Mouse (Mus musculus): Measurements from ENCODE around the gene Spen. TPM values are rescaled to one million over a fixed set of nuclear protein-coding genes. Genes with fewer than 3 reads are reported as not detected.
A peak's percentile ranks its signal among the peaks of the same experiment; 100 is the strongest.

The Spen gene
- polyA plus RNA-seq, 1 experiment from 2014 or later, result 12.5 TPM

DNA sequence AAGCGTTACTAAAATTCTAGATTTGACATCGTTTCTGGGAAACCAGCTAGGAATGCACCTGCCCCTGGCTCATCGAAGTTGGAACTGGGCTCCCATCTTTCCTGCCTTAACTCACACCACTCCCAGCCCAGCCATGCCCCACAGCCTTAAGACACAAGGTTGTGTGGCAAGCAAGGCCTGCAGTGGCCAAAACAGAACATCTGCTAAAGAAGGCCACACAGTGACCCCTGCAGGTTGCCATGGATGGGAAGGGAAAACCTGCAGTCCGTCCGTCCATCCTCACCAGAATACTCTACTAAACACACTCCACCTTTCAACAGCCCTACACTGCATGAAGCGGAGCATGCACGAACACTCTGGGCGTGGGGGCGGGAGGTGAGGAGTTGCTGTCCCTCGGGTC lies 31.5 kb downstream of the Spen start:
- H3K27ac ChIP-seq (replicated peaks; ENCODE audit: low read depth, low read length), result peak overlapping the region; percentile 84
- no peak overlapping the region for H3K4me3 ChIP-seq (ENCODE audit: low read depth, low read length)
- 80% methylated on average over 10 of the region's 10 CpGs for WGBS
- no peaks in the 10 kb centered on the region for H3K9me3 ChIP-seq (ENCODE audit: control insufficient read depth, low read length)
- no peaks in the 10 kb centered on the region for H3K36me3 ChIP-seq (ENCODE audit: control insufficient read depth, insufficient read depth, low read length)
- H3K9ac ChIP-seq (ENCODE audit: low read depth, low read length), result peak overlapping the region; percentile 50; the same call in 1 of the 2 replicates
- DNase-seq (ENCODE audit: low spot score), result peak; percentile 13
- no peaks in the 10 kb centered on the region for H3K27me3 ChIP-seq (replicated peaks; ENCODE audit: control insufficient read depth, insufficient read depth, low read length)
- peak overlapping the region; percentile 16; the same call in 1 of the 2 replicates for H3K4me2 ChIP-seq (ENCODE audit: low read depth, low read length)
- ATAC-seq (ENCODE audit: low read depth), result 0 out of 2 replicates have a peak, but pooled peaks have one; percentile 34
- H3K4me1 ChIP-seq (ENCODE audit: control insufficient read depth, insufficient read depth, low read length), result peaks cover 13% of the 10 kb centered on the region

DNA sequence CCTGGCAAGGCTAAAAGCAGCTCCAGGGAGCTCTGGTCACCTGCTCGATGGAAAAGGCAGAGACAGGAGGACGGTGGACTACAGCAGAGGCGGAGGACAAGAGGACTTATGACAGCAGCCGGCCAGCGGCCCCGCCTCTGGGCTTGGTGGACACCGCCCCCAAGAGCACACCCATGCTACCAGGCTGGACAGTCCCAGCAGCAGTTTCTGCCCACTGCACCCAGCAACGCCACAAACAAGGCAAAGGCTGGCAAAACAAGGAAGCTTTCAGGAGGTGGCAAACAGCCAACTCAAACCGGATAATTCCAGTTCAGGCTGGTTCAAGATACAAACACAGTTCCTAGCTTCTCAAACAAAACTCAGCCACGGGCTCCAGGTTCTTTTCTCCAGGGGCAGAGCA lies 32.0 kb downstream of the Spen start:
- Histone ChIP-seq H3K4me2 (ENCODE audit: low read depth, low read length) (peak overlapping the region; percentile 16; the same call in 1 of the 2 replicates), H3K27me3 (replicated peaks; ENCODE audit: control insufficient read depth, insufficient read depth, low read length) (no peaks in the 10 kb centered on the region), H3K27ac (replicated peaks; ENCODE audit: low read depth, low read length) (peak overlapping the region; percentile 84), H3K36me3 (ENCODE audit: control insufficient read depth, insufficient read depth, low read length) (no peaks in the 10 kb centered on the region), H3K9me3 (ENCODE audit: control insufficient read depth, low read length) (no peaks in the 10 kb centered on the region), H3K4me1 (ENCODE audit: control insufficient read depth, insufficient read depth, low read length) (peaks cover 16% of the 10 kb centered on the region), H3K9ac (ENCODE audit: low read depth, low read length) (peak overlapping the region; percentile 50), H3K4me3 (ENCODE audit: low read depth, low read length) (no peak overlapping the region)
- ATAC-seq (ENCODE audit: low read depth) (peak; percentile 75), DNase-seq (ENCODE audit: low spot score) (peak; percentile 86)
- 54% methylated on average over 10 of the region's 10 CpGs for WGBS

DNA sequence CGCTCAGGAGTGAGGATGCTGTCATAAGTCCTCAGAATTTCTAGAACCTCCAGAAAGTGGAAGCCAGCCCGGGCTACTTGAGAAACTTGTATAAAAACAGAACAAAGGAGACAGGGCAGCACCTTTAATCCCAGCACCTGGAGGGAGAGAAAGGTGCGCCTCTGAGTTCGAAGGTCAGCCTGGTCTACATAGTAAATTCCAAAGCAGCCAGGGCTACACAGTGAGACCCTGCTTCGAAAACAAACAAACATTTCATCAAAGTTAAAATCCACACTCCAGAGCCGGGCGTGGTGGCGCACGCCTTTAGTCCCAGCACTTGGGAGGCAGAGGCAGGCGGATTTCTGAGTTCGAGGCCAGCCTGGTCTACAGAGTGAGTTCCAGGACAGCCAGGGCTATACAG lies 32.6 kb downstream of the Spen start:
- Histone ChIP-seq H3K4me1 (ENCODE audit: control insufficient read depth, insufficient read depth, low read length) (peaks cover 22% of the 10 kb centered on the region), H3K9me3 (ENCODE audit: control insufficient read depth, low read length) (no peaks in the 10 kb centered on the region), H3K4me3 (ENCODE audit: low read depth, low read length) (no peak overlapping the region), H3K27ac (replicated peaks; ENCODE audit: low read depth, low read length) (peak overlapping the region; percentile 84; the same call in 1 of the 2 replicates), H3K9ac (ENCODE audit: low read depth, low read length) (no peak overlapping the region), H3K27me3 (replicated peaks; ENCODE audit: control insufficient read depth, insufficient read depth, low read length) (no peaks in the 10 kb centered on the region), H3K4me2 (ENCODE audit: low read depth, low read length) (no peak overlapping the region), H3K36me3 (ENCODE audit: control insufficient read depth, insufficient read depth, low read length) (no peaks in the 10 kb centered on the region)
- DNase-seq (ENCODE audit: low spot score), result no peak
- no peak for ATAC-seq (ENCODE audit: low read depth)
- 91% methylated on average over 11 of the region's 11 CpGs for WGBS

DNA sequence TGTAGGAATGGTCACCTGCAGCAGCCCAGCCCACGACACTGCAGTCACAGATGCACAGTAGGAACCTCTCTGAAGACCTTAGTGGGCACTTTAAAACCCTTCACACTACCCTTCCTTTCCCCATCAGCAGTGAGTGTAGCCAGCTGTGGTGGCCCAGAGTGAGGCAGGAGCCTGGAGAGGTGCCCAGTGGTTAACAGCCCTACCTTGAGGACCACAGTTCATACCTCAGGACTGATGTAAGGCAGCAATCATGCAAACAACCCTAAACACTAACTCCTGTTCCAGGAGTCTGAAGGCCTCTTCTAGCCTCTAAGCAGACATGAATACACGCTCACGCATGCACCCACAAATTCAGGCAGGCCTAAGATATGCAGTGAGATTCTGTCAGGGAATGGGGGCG lies 33.9 kb downstream of the Spen start:
- no peaks in the 10 kb centered on the region for H3K36me3 ChIP-seq (ENCODE audit: control insufficient read depth, insufficient read depth, low read length)
- DNase-seq (ENCODE audit: low spot score) (no peak), ATAC-seq (ENCODE audit: low read depth) (no peak)
- H3K27ac ChIP-seq (replicated peaks; ENCODE audit: low read depth, low read length), result no peak overlapping the region
- no peaks in the 10 kb centered on the region for H3K27me3 ChIP-seq (replicated peaks; ENCODE audit: control insufficient read depth, insufficient read depth, low read length)
- WGBS, result 82% methylated on average over 4 of the region's 4 CpGs
- H3K9me3 ChIP-seq (ENCODE audit: control insufficient read depth, low read length), result no peaks in the 10 kb centered on the region
- no peak overlapping the region for H3K4me2 ChIP-seq (ENCODE audit: low read depth, low read length)
- H3K9ac ChIP-seq (ENCODE audit: low read depth, low read length), result no peak overlapping the region
- no peak overlapping the region for H3K4me3 ChIP-seq (ENCODE audit: low read depth, low read length)
- peaks cover 28% of the 10 kb centered on the region for H3K4me1 ChIP-seq (ENCODE audit: control insufficient read depth, insufficient read depth, low read length)

DNA sequence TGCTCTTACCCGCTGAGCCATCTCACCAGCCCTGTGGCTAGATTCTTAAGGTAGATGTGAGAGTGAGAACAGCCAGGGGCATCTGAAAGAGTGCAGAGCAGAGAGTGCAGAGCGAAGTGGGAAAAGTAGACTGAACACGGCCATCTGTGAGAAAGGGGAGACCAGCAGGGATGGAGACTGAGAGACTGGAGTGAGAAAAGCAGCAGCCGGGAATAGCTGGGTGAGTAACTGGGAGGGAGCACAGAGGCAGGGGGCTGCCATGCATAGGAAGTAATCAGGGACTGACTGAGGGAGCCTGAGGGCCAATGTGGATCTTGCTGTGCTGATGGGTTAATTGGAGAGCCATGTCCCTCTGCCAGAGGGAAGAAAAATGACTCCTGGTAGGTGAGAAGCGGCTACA lies 35.7 kb downstream of the Spen start:
- H3K27ac ChIP-seq (replicated peaks; ENCODE audit: low read depth, low read length), result no peak overlapping the region
- no peaks in the 10 kb centered on the region for H3K27me3 ChIP-seq (replicated peaks; ENCODE audit: control insufficient read depth, insufficient read depth, low read length)
- H3K9ac ChIP-seq (ENCODE audit: low read depth, low read length), result no peak overlapping the region
- 44% methylated on average over 5 of the region's 5 CpGs for WGBS
- no peak overlapping the region for H3K4me3 ChIP-seq (ENCODE audit: low read depth, low read length)
- H3K9me3 ChIP-seq (ENCODE audit: control insufficient read depth, low read length), result no peaks in the 10 kb centered on the region
- peaks cover 28% of the 10 kb centered on the region for H3K4me1 ChIP-seq (ENCODE audit: control insufficient read depth, insufficient read depth, low read length)
- ATAC-seq (ENCODE audit: low read depth) (no peak), DNase-seq (ENCODE audit: low spot score) (no peak)
- no peak overlapping the region for H3K4me2 ChIP-seq (ENCODE audit: low read depth, low read length)
- H3K36me3 ChIP-seq (ENCODE audit: control insufficient read depth, insufficient read depth, low read length), result no peaks in the 10 kb centered on the region

DNA sequence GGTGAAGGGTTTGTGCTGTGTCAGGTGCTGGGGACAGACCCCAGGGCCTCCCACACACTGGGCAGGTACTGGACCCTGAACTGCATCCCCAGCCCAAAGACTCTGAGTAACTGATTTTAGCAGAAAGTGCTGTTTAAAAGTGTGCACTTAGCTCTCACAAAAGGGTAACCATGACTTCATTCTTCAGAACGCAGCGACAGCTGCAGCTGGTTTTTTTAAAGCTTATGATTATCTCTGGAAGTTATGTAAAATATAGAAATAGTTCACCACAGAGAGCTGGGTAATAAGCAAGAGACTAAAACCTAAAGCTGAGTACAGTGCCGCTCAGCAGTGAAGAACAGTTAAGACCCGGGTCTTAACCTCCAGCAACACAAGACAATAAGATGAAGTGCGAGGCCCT lies 37.3 kb downstream of the Spen start:
- DNase-seq (ENCODE audit: low spot score) (peak; percentile 59), ATAC-seq (ENCODE audit: low read depth) (no peak)
- H3K27me3 ChIP-seq (replicated peaks; ENCODE audit: control insufficient read depth, insufficient read depth, low read length), result no peaks in the 10 kb centered on the region
- peaks cover 17% of the 10 kb centered on the region for H3K4me1 ChIP-seq (ENCODE audit: control insufficient read depth, insufficient read depth, low read length)
- H3K36me3 ChIP-seq (ENCODE audit: control insufficient read depth, insufficient read depth, low read length), result no peaks in the 10 kb centered on the region
- H3K9ac ChIP-seq (ENCODE audit: low read depth, low read length), result no peak overlapping the region
- 52% methylated on average over 5 of the region's 5 CpGs for WGBS
- peak overlapping the region; percentile 62 for H3K27ac ChIP-seq (replicated peaks; ENCODE audit: low read depth, low read length)
- H3K9me3 ChIP-seq (ENCODE audit: control insufficient read depth, low read length), result no peaks in the 10 kb centered on the region
- H3K4me3 ChIP-seq (ENCODE audit: low read depth, low read length), result no peak overlapping the region
- H3K4me2 ChIP-seq (ENCODE audit: low read depth, low read length), result no peak overlapping the region

DNA sequence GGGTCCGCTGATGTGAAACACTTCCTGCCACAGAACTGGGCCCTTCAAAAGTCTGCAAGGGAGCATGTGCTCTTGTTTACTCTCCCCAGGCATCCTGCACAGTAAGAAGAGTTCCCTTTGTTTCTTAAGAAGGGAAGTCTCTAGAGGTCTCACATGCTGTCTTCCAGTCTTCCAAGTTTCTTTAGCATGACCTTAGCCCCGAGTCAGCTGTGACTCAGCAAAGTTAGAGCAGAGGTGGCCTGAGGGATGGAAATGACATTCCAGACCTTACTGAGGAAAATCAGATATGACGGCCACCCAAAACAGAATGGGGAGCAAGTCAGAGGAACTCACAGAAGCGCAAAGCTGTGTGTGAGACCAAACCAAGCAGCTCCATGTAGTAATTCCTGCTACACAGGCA lies 37.8 kb downstream of the Spen start:
- Histone ChIP-seq H3K27me3 (replicated peaks; ENCODE audit: control insufficient read depth, insufficient read depth, low read length) (no peaks in the 10 kb centered on the region), H3K36me3 (ENCODE audit: control insufficient read depth, insufficient read depth, low read length) (no peaks in the 10 kb centered on the region), H3K4me3 (ENCODE audit: low read depth, low read length) (no peak overlapping the region), H3K9me3 (ENCODE audit: control insufficient read depth, low read length) (no peaks in the 10 kb centered on the region), H3K4me1 (ENCODE audit: control insufficient read depth, insufficient read depth, low read length) (peaks cover 15% of the 10 kb centered on the region), H3K27ac (replicated peaks; ENCODE audit: low read depth, low read length) (peak overlapping the region; percentile 62), H3K4me2 (ENCODE audit: low read depth, low read length) (no peak overlapping the region), H3K9ac (ENCODE audit: low read depth, low read length) (no peak overlapping the region)
- WGBS, result 32% methylated on average over 4 of the region's 4 CpGs
- DNase-seq (ENCODE audit: low spot score), result peak; percentile 26
- no peak for ATAC-seq (ENCODE audit: low read depth)

DNA sequence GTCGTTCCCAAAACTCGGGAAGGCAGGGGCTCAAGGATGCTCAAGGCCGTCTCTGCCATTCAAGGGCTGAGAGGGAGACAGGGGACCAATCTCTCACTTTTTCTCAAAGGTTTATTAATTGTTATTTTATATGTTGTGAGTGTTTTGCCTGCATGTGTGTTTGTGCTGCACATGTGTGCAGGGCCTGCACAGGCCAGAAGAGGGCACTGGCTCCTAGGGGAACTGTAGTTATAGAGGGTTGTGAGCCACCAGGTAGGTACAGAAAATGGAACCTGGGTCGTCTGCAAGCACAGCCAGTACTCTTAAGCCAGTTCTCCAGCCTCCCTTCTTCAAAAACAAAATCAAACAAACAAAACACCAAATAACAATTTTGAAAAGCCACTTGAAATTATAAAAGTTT lies 49.7 kb downstream of the Spen start:
- WGBS, result 95% methylated on average over 4 of the region's 4 CpGs

DNA sequence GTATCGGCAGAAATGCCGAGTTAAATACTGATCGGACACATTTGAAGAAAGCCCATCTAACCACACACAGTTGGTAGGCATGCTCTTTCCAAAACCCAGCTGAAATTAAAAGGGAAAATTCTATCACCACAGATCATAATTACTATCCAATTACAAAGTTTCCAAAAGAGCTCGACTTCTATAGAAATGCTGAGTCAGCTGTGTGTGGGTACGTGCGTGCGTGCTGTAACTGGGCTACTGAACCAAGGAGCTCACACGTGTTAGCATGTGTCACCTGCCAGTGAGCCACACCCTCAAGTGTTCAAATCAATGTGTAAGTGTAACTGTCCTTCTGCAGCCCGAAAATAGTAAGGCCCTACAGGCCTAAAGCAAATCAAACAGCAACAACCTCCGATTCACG lies 50.8 kb downstream of the Spen start:
- DNase-seq (ENCODE audit: low spot score) (no peak), ATAC-seq (ENCODE audit: low read depth) (no peak)
- WGBS, result 94% methylated on average over 11 of the region's 11 CpGs
- no peak overlapping the region for H3K4me2 ChIP-seq (ENCODE audit: low read depth, low read length)
- no peak overlapping the region for H3K9ac ChIP-seq (ENCODE audit: low read depth, low read length)
- no peak overlapping the region for H3K27ac ChIP-seq (replicated peaks; ENCODE audit: low read depth, low read length)
- H3K4me1 ChIP-seq (ENCODE audit: control insufficient read depth, insufficient read depth, low read length), result no peaks in the 10 kb centered on the region
- H3K9me3 ChIP-seq (ENCODE audit: control insufficient read depth, low read length), result no peaks in the 10 kb centered on the region
- peaks cover 98% of the 10 kb centered on the region for H3K36me3 ChIP-seq (ENCODE audit: control insufficient read depth, insufficient read depth, low read length)
- no peaks in the 10 kb centered on the region for H3K27me3 ChIP-seq (replicated peaks; ENCODE audit: control insufficient read depth, insufficient read depth, low read length)
- H3K4me3 ChIP-seq (ENCODE audit: low read depth, low read length), result no peak overlapping the region

More for the DNA sequence above, 49.7 kb downstream of the Spen start:
- DNase-seq (ENCODE audit: low spot score) (no peak), ATAC-seq (ENCODE audit: low read depth) (no peak)
- H3K4me2 ChIP-seq (ENCODE audit: low read depth, low read length), result no peak overlapping the region
- peaks cover 97% of the 10 kb centered on the region for H3K36me3 ChIP-seq (ENCODE audit: control insufficient read depth, insufficient read depth, low read length)
- no peak overlapping the region for H3K4me3 ChIP-seq (ENCODE audit: low read depth, low read length)
- no peaks in the 10 kb centered on the region for H3K27me3 ChIP-seq (replicated peaks; ENCODE audit: control insufficient read depth, insufficient read depth, low read length)
- H3K9ac ChIP-seq (ENCODE audit: low read depth, low read length), result no peak overlapping the region
- no peak overlapping the region for H3K27ac ChIP-seq (replicated peaks; ENCODE audit: low read depth, low read length)
- no peaks in the 10 kb centered on the region for H3K4me1 ChIP-seq (ENCODE audit: control insufficient read depth, insufficient read depth, low read length)
- no peaks in the 10 kb centered on the region for H3K9me3 ChIP-seq (ENCODE audit: control insufficient read depth, low read length)

Measured in embryonic facial prominence, embryonic 14.5 days (tissue).